Comparison of ENCODE assay signal across 8 mouse cellular contexts in genomic region chr12:105727964-105728363, GRCm38 (mm10). TPM values are rescaled to one million over a fixed set of nuclear protein-coding genes. Genes with fewer than 3 reads are reported as not detected.
DNase-seq lines count a peak whose midpoint lies in the region; ATAC-seq and TF ChIP-seq lines count a peak whose summit lies in the region.
"Had no signal": no experiment of that assay in that cellular context is flagged by ENCODE, and none has a peak within 500 bp of the region (broad histone marks: within the 10 kb centered on the region; RNA-seq: fewer than 3 reads in every experiment).

No protein-coding gene starts in this region.

- H3K4me3 ChIP-seq in hindbrain, postnatal 0 days (ENCODE audit: low read length) = no peak overlapping the region
- no peak overlapping the region for H3K4me3 ChIP-seq in hindbrain, embryonic 16.5 days (ENCODE audit: low read length)
- no peak overlapping the region for H3K4me3 ChIP-seq in embryonic facial prominence, embryonic 14.5 days (ENCODE audit: low read depth, low read length)
- H3K4me3 ChIP-seq: embryonic facial prominence, embryonic 12.5 days had no signal

- H3K9me3 ChIP-seq in hindbrain, postnatal 0 days (ENCODE audit: low read length) = no peaks in the 10 kb centered on the region
- H3K9me3 ChIP-seq in hindbrain, embryonic 16.5 days (ENCODE audit: control insufficient read depth, low read length) = no peaks in the 10 kb centered on the region
- H3K9me3 ChIP-seq in embryonic facial prominence, embryonic 14.5 days (ENCODE audit: control insufficient read depth, low read length) = no peaks in the 10 kb centered on the region
- H3K9me3 ChIP-seq: embryonic facial prominence, embryonic 12.5 days had no signal

- no peak overlapping the region for H3K9ac ChIP-seq in hindbrain, postnatal 0 days (replicated peaks; ENCODE audit: low read length)
- H3K9ac ChIP-seq in hindbrain, embryonic 16.5 days (ENCODE audit: low read depth, low read length) = no peak overlapping the region
- H3K9ac ChIP-seq in embryonic facial prominence, embryonic 14.5 days (ENCODE audit: low read depth, low read length) = no peak overlapping the region
- H3K9ac ChIP-seq: embryonic facial prominence, embryonic 12.5 days had no signal

- TF ChIP-seq CTCF in hindbrain, postnatal 0 days (IDR thresholded peaks at IDR 0.05; ENCODE audit: low read depth) = peak; percentile 87

- no peaks in the 10 kb centered on the region for H3K4me1 ChIP-seq in hindbrain, postnatal 0 days (ENCODE audit: insufficient read depth, low read length)
- H3K4me1 ChIP-seq in hindbrain, embryonic 16.5 days (ENCODE audit: control insufficient read depth, insufficient read depth, low read depth, low read length) = no peaks in the 10 kb centered on the region
- no peaks in the 10 kb centered on the region for H3K4me1 ChIP-seq in embryonic facial prominence, embryonic 14.5 days (ENCODE audit: control insufficient read depth, insufficient read depth, low read length)
- H3K4me1 ChIP-seq: embryonic facial prominence, embryonic 12.5 days had no signal

- peak; percentile 81 for DNase-seq in hindbrain, postnatal 0 days (ENCODE audit: low spot score)
- DNase-seq in A20 (ENCODE audit: low read depth, low spot score) = peak; percentile 62
- DNase-seq in MN1 (ENCODE audit: low spot score) = peak; percentile 30
- peak; percentile 24 for DNase-seq in embryonic facial prominence, embryonic 14.5 days (ENCODE audit: low spot score)
- DNase-seq in lung, postnatal 10 days = peak; percentile 48
- no peak for DNase-seq in urinary bladder, postnatal 36 days (ENCODE audit: low spot score in 2 of 2)

- no peak overlapping the region for H3K4me2 ChIP-seq in hindbrain, postnatal 0 days (ENCODE audit: low read depth, low read length)
- H3K4me2 ChIP-seq in hindbrain, embryonic 16.5 days (ENCODE audit: low read length) = no peak overlapping the region
- no peak overlapping the region for H3K4me2 ChIP-seq in embryonic facial prominence, embryonic 14.5 days (ENCODE audit: low read depth, low read length)
- H3K4me2 ChIP-seq: embryonic facial prominence, embryonic 12.5 days had no signal

- ATAC-seq in hindbrain, postnatal 0 days = no peak
- no peak for ATAC-seq in hindbrain, embryonic 16.5 days
- no peak for ATAC-seq in embryonic facial prominence, embryonic 14.5 days (ENCODE audit: low read depth)

- H3K27me3 ChIP-seq in hindbrain, postnatal 0 days (ENCODE audit: insufficient read depth, low read length) = no peaks in the 10 kb centered on the region
- no peaks in the 10 kb centered on the region for H3K27me3 ChIP-seq in hindbrain, embryonic 16.5 days (replicated peaks; ENCODE audit: control insufficient read depth, insufficient read depth, low read length)
- H3K27me3 ChIP-seq in embryonic facial prominence, embryonic 14.5 days (replicated peaks; ENCODE audit: control insufficient read depth, insufficient read depth, low read length) = no peaks in the 10 kb centered on the region
- H3K27me3 ChIP-seq: embryonic facial prominence, embryonic 12.5 days had no signal

- no peaks in the 10 kb centered on the region for H3K36me3 ChIP-seq in hindbrain, postnatal 0 days (ENCODE audit: insufficient read depth, low read length)
- no peaks in the 10 kb centered on the region for H3K36me3 ChIP-seq in hindbrain, embryonic 16.5 days (ENCODE audit: control insufficient read depth, insufficient read depth, low read length)
- no peaks in the 10 kb centered on the region for H3K36me3 ChIP-seq in embryonic facial prominence, embryonic 14.5 days (ENCODE audit: control insufficient read depth, insufficient read depth, low read length)
- H3K36me3 ChIP-seq: embryonic facial prominence, embryonic 12.5 days had no signal

- 26% methylated on average over 8 of the region's 8 CpGs for WGBS in hindbrain, postnatal 0 days
- 28% methylated on average over 8 of the region's 8 CpGs for WGBS in hindbrain, embryonic 16.5 days
- WGBS in embryonic facial prominence, embryonic 14.5 days = 27% methylated on average over 8 of the region's 8 CpGs

- no peak overlapping the region for H3K27ac ChIP-seq in hindbrain, postnatal 0 days
- H3K27ac ChIP-seq in hindbrain, embryonic 16.5 days (ENCODE audit: low read depth, low read length) = no peak overlapping the region
- no peak overlapping the region for H3K27ac ChIP-seq in embryonic facial prominence, embryonic 14.5 days (replicated peaks; ENCODE audit: low read depth, low read length)
- H3K27ac ChIP-seq: embryonic facial prominence, embryonic 12.5 days had no signal

RNA-seq across cellular contexts. Expression of gene Ak7, which starts 22.2 kb away (rescaled TPM):
- 1.3 and 2.2 TPM in 2 replicates for total RNA-seq in hindbrain, postnatal 0 days (2014; rRNA removed)
- 1.4 and 1.8 TPM in 2 replicates for polyA plus RNA-seq in hindbrain, postnatal 0 days (2015; fragmentation: Nextera tagmentation; extraction: Ambion mirVana)
- polyA plus RNA-seq in hindbrain, embryonic 16.5 days (2015; fragmentation: Nextera tagmentation; extraction: Ambion mirVana) = 2.3 and 2.8 TPM in 2 replicates
- polyA plus RNA-seq in embryonic facial prominence, embryonic 14.5 days (2014; fragmentation: Nextera tagmentation; extraction: Ambion mirVana) = 0.29 and 1.3 TPM in 2 replicates

RNA-seq across cellular contexts. Expression of gene Atg2b, which starts 43.0 kb away (rescaled TPM):
- total RNA-seq in hindbrain, postnatal 0 days (2014; rRNA removed) = 40.4 and 40.9 TPM in 2 replicates
- 8.1 and 9.0 TPM in 2 replicates for polyA plus RNA-seq in hindbrain, postnatal 0 days (2015; fragmentation: Nextera tagmentation; extraction: Ambion mirVana)
- polyA plus RNA-seq in hindbrain, embryonic 16.5 days (2015; fragmentation: Nextera tagmentation; extraction: Ambion mirVana) = 10.2 and 13.3 TPM in 2 replicates
- 16.5 and 17.5 TPM in 2 replicates for polyA plus RNA-seq in embryonic facial prominence, embryonic 14.5 days (2014; fragmentation: Nextera tagmentation; extraction: Ambion mirVana)

RNA-seq across cellular contexts. Expression of gene Gskip, which starts 43.3 kb away (rescaled TPM):
- 11.0 and 12.1 TPM in 2 replicates for total RNA-seq in hindbrain, postnatal 0 days (2014; rRNA removed)
- polyA plus RNA-seq in hindbrain, postnatal 0 days (2015; fragmentation: Nextera tagmentation; extraction: Ambion mirVana) = 19.8 and 21.7 TPM in 2 replicates
- polyA plus RNA-seq in hindbrain, embryonic 16.5 days (2015; fragmentation: Nextera tagmentation; extraction: Ambion mirVana) = 25.6 and 26.0 TPM in 2 replicates
- polyA plus RNA-seq in embryonic facial prominence, embryonic 14.5 days (2014; fragmentation: Nextera tagmentation; extraction: Ambion mirVana) = 27.9 and 29.7 TPM in 2 replicates

RNA-seq across cellular contexts. Expression of gene Papola, which starts 56.5 kb away (rescaled TPM):
- total RNA-seq in hindbrain, postnatal 0 days (2014; rRNA removed) = 73.2 and 84.1 TPM in 2 replicates
- 119 and 120 TPM in 2 replicates for polyA plus RNA-seq in hindbrain, postnatal 0 days (2015; fragmentation: Nextera tagmentation; extraction: Ambion mirVana)
- polyA plus RNA-seq in hindbrain, embryonic 16.5 days (2015; fragmentation: Nextera tagmentation; extraction: Ambion mirVana) = 127 and 138 TPM in 2 replicates
- polyA plus RNA-seq in embryonic facial prominence, embryonic 14.5 days (2014; fragmentation: Nextera tagmentation; extraction: Ambion mirVana) = 159 and 160 TPM in 2 replicates

Comparison
In these comparisons a context has a peak if more than half of its experiments do, and no peak if none do; other contexts are left out.
1. DNase-seq: peak in hindbrain, postnatal 0 days (single experiment), A20 (single experiment), MN1 (single experiment), embryonic facial prominence, embryonic 14.5 days (single experiment) and lung, postnatal 10 days (single experiment); none in urinary bladder, postnatal 36 days (0 of 2).